Mouse (Mus musculus) stomach, postnatal 0 days (tissue): ENCODE data around the gene Cyb5d1.

Experiments used
- CTCF ChIP-seq: IDR thresholded peaks from 2 replicates; pipeline ENCODE4 v1.5.1; 2016; ENCODE audit warnings: antibody characterized with exemption, low read depth, mild to moderate bottlenecking, moderate library complexity
- EP300 ChIP-seq: optimal IDR thresholded peaks from 2 replicates; pipeline ENCODE3; 2016; ENCODE audit warnings: antibody characterized with exemption

DNA sequence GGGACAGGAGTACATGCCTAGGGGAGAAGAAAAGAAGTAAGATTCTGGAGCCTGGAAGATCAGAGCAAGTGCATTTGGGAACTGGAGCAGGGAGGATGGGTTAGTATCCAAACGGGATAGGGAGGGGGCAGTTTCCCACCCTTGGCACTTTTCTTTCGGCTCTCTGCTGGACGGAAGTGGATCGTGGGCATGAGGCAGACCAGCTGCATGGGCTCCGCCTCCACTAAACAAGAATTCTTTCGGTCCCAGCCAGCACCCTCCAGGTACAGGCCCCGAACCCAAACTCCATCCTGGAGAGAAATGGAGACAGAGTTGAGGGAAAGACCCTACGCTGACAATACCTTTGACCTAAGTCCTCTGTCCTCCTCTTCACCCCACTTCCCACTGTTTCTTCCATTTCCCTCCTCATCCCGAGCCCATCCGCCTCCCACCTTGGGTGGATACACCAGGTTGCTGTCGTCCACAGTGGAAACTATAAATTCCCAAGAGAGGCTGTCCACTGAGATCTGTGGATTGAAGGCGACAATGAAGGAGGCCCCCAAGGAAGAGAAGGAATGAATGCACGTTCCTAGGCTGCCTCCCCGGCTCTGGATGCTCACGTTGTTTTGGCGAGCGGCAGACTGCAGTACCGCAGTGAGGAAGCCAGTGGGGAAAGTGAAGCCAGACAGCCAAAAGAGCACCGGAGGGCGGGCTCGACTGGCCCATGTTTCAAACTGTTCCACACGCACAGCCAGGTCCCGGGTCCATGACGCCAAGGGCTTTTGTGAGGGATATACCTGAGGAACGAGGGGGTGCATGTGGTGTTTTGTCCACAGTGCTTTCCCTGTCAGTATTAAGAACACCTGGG, 25.9 kb upstream of the Cyb5d1 start:
- TF ChIP-seq CTCF (no peak), EP300 (no peak)
